Mouse (Mus musculus) ES-E14 (cell line): ENCODE results near the gene Bcorl1. TPM values are rescaled to one million over a fixed set of nuclear protein-coding genes. Genes with fewer than 3 reads are reported as not detected.

ENCODE experiments used
- DNase-seq: peaks from one replicate; pipeline ENCODE4 v3.0.0-alpha.2; 2013; ENCODE audit warnings: low read depth, low spot score
- H3K27ac ChIP-seq: 2 replicates; pipeline ENCODE4 v1.5.1; 2012; ENCODE audit warnings: low read depth, mild to moderate bottlenecking, low read length, moderate library complexity, mixed read lengths; ENCODE audit not compliant: poor library complexity, insufficient read depth, severe bottlenecking
- H3K36me3 ChIP-seq: 2 replicates; pipeline ENCODE4 v1.6.1; 2012; ENCODE audit warnings: mild to moderate bottlenecking, low read length, moderate library complexity, mixed read lengths; ENCODE audit not compliant: control insufficient read depth, poor library complexity, insufficient read depth, severe bottlenecking
- H3K4me1 ChIP-seq, 2 experiments: fragments of 150-350 bp in 1 of 2; sonication (generic) in 1 of 2; 2 replicates each; pipeline ENCODE4 v1.6.1; 2012; ENCODE audit warnings: low read length in 2 of 2, mild to moderate bottlenecking in 1 of 2, mixed read lengths in 1 of 2; ENCODE audit not compliant: control insufficient read depth in 2 of 2, insufficient read depth in 2 of 2, poor library complexity in 1 of 2
- H3K4me3 ChIP-seq, 2 experiments: fragments of 150-350 bp in 1 of 2; sonication (generic) in 1 of 2; 2 replicates each; pipeline ENCODE4 v1.5.1; 2012; ENCODE audit warnings: low read length in 2 of 2, low read depth in 1 of 2, mild to moderate bottlenecking in 1 of 2, mixed read lengths in 1 of 2; ENCODE audit not compliant: insufficient read depth in 1 of 2, poor library complexity in 1 of 2, severe bottlenecking in 1 of 2
- H3K9ac ChIP-seq: 2 replicates; pipeline ENCODE4 v1.6.1; 2012; ENCODE audit warnings: low read depth, mild to moderate bottlenecking, low read length, mixed read lengths; ENCODE audit not compliant: poor library complexity, insufficient read depth, severe bottlenecking
- H3K9me3 ChIP-seq: fragments of 150-350 bp; sonication (generic); 2 replicates; pipeline ENCODE4 v1.6.1; 2012; ENCODE audit warnings: low read depth, mild to moderate bottlenecking, low read length; ENCODE audit not compliant: control insufficient read depth, insufficient read depth
- CHD2 ChIP-seq: IDR thresholded peaks from 2 replicates; pipeline ENCODE4 v1.6.1; 2014; ENCODE audit warnings: mild to moderate bottlenecking, low read depth, low read length, inconsistent platforms
- HCFC1 ChIP-seq: IDR thresholded peaks from 2 replicates; pipeline ENCODE4 v1.6.1; 2012; ENCODE audit warnings: low read length, inconsistent platforms, borderline replicate concordance; ENCODE audit not compliant: insufficient read depth
- MAFK ChIP-seq: IDR thresholded peaks from 2 replicates; pipeline ENCODE4 v1.6.1; 2014; ENCODE audit warnings: mild to moderate bottlenecking, low read depth, low read length, inconsistent platforms; ENCODE audit not compliant: insufficient read depth
- ZC3H11A ChIP-seq: IDR thresholded peaks from 2 replicates; pipeline ENCODE4 v1.6.1; 2012; ENCODE audit warnings: low read depth, mild to moderate bottlenecking, inconsistent platforms, low read length, borderline replicate concordance
- ZNF384 ChIP-seq: IDR thresholded peaks from 2 replicates; pipeline ENCODE4 v1.6.1; 2012; ENCODE audit warnings: low read depth, low read length, inconsistent platforms
- in situ Hi-C, 2 experiments: fragments of 600-800 bp; cut with MboI; formaldehyde crosslinking; loops; one replicate each; pipeline ENCODE4 v1.15.1; 2025; ENCODE audit warnings: low sequenced_read_pairs in 2 of 2, inconsistent platforms in 1 of 2; ENCODE audit not compliant: unreplicated experiment in 2 of 2
- total RNA-seq: library from RNA; depleted of rRNA; stranded (reverse); fragments of 300-350 nt; gene quantifications from 2 replicates; pipeline ENCODE4 v1.2.3, GENCODE M21; 2012

Bcorl1 gene
- total RNA-seq, 1 experiment = 2.7 TPM

GRCm38 (mm10) chrX:48432599-48433526, 91.7 kb downstream of the Bcorl1 start:
- TF ChIP-seq CHD2 = no peak
- no peak for TF ChIP-seq ZNF384
- no peak for TF ChIP-seq ZC3H11A
- TF ChIP-seq HCFC1 = no peak
- 0 out of 2 replicates have a peak, but pooled peaks have one; percentile 59 for TF ChIP-seq MAFK
- no peaks in the 10 kb centered on the region for H3K9me3 ChIP-seq
- H3K4me3 ChIP-seq = peak overlapping the region; percentile 7 to 48; a peak in 2 of 4 replicates
- DNase-seq = no peak
- in situ Hi-C loops = no loop called here
- peaks cover 1 to 8% of the 10 kb centered on the region in 2 experiments; a peak in 2 of 4 replicates for H3K4me1 ChIP-seq
- H3K27ac ChIP-seq = no peak overlapping the region
- no peak overlapping the region for H3K9ac ChIP-seq
- no peaks in the 10 kb centered on the region for H3K36me3 ChIP-seq

- H3K4me3 ChIP-seq = peak overlapping the region; percentile 7 to 48; a peak in 2 of 4 replicates
- H3K27ac ChIP-seq = peak overlapping the region; percentile 31; the same call in 1 of the 2 replicates
- H3K4me1 ChIP-seq = peaks cover 1 to 6% of the 10 kb centered on the region in 2 experiments; a peak in 1 of 4 replicates
- no peak for DNase-seq
- H3K9me3 ChIP-seq = no peaks in the 10 kb centered on the region
- TF ChIP-seq ZNF384 = no peak
- TF ChIP-seq ZC3H11A = no peak
- TF ChIP-seq CHD2 = no peak
- no peak for TF ChIP-seq HCFC1
- no peak for TF ChIP-seq MAFK
- no peak overlapping the region for H3K9ac ChIP-seq
- in situ Hi-C loops = no loop called here
- H3K36me3 ChIP-seq = no peaks in the 10 kb centered on the region
These were observed 92.4 kb downstream of the Bcorl1 start for GRCm38 (mm10) chrX:48433527-48433899.

- DNase-seq = no peak
- TF ChIP-seq HCFC1 = no peak
- TF ChIP-seq ZNF384 = no peak
- no peak for TF ChIP-seq MAFK
- TF ChIP-seq CHD2 = no peak
- no peak for TF ChIP-seq ZC3H11A
- peaks cover 1 to 9% of the 10 kb centered on the region in 2 experiments; a peak in 1 of 4 replicates for H3K4me1 ChIP-seq
- no peak overlapping the region for H3K9ac ChIP-seq
- no peaks in the 10 kb centered on the region for H3K9me3 ChIP-seq
- in situ Hi-C loops = no loop called here
- no peak overlapping the region for H3K4me3 ChIP-seq
- H3K27ac ChIP-seq = no peak overlapping the region
- no peaks in the 10 kb centered on the region for H3K36me3 ChIP-seq
These were observed 93.1 kb downstream of the Bcorl1 start for GRCm38 (mm10) chrX:48434251-48434650.

GRCm38 (mm10) chrX:48435477-48435900, 94.3 kb downstream of the Bcorl1 start:
- TF ChIP-seq ZNF384 (no peak), ZC3H11A (no peak), MAFK (no peak), HCFC1 (no peak), CHD2 (no peak)
- no peak overlapping the region for H3K27ac ChIP-seq
- H3K4me1 ChIP-seq = peaks cover 1 to 9% of the 10 kb centered on the region in 2 experiments; a peak in 1 of 4 replicates
- H3K9me3 ChIP-seq = no peaks in the 10 kb centered on the region
- no peak for DNase-seq
- H3K4me3 ChIP-seq = no peak overlapping the region
- no peak overlapping the region for H3K9ac ChIP-seq
- no peaks in the 10 kb centered on the region for H3K36me3 ChIP-seq
- in situ Hi-C loops = no loop called here
